Mouse (Mus musculus) megakaryocyte, adult 5-6 weeks (primary cell): ENCODE measurements at regions not wholly inside any gene's neighbourhood (a gene's known extent, or its start where the extent isn't known, plus 50 kb on each side); places are given as distances from the start of the nearest gene placed in this dataset.
A peak's percentile ranks its signal among the peaks of the same experiment; 100 is the strongest.

Experiments used
- ATAC-seq: 2 replicates; pipeline ENCODE4 v1.8.0; 2016; ENCODE audit warnings: mild to moderate bottlenecking, inconsistent platforms; ENCODE audit not compliant: poor library complexity, severe bottlenecking

- no peak for ATAC-seq
These were observed 92.9 kb downstream of the Zfp365 start for GRCm38 (mm10) chr10:67819534-67819933.

- ATAC-seq, result peak; percentile 85
These were observed 98.6 kb downstream of the Zfp365 start for GRCm38 (mm10) chr10:67813901-67814300.

GRCm38 (mm10) chr10:67805131-67805530 lies 107.3 kb downstream of the Zfp365 start:
- 0 out of 2 replicates have a peak, but pooled peaks have one; percentile 20 for ATAC-seq

GRCm38 (mm10) chr10:67804637-67805036 lies 107.8 kb downstream of the Zfp365 start:
- ATAC-seq, result peak; percentile 71

GRCm38 (mm10) chr10:67802156-67802555 lies 110.3 kb downstream of the Zfp365 start:
- ATAC-seq, result peak; percentile 72

- ATAC-seq, result peak; percentile 51
These were observed 110.8 kb downstream of the Zfp365 start for GRCm38 (mm10) chr10:67801619-67802018.

- no peak for ATAC-seq
These were observed 113.5 kb downstream of the Zfp365 start for GRCm38 (mm10) chr10:67798991-67799390.

- no peak for ATAC-seq
These were observed 119.3 kb downstream of the Zfp365 start for GRCm38 (mm10) chr10:67793206-67793605.

- no peak for ATAC-seq
These were observed 122.8 kb downstream of the Zfp365 start for GRCm38 (mm10) chr10:67789651-67790050.

GRCm38 (mm10) chr10:67788116-67788515 lies 124.3 kb downstream of the Zfp365 start:
- ATAC-seq, result no peak

- ATAC-seq, result no peak
These were observed 126.9 kb downstream of the Zfp365 start for GRCm38 (mm10) chr10:67785563-67785962.

GRCm38 (mm10) chr10:67778341-67778740 lies 134.1 kb downstream of the Zfp365 start:
- no peak for ATAC-seq

- no peak for ATAC-seq
These were observed 134.7 kb downstream of the Zfp365 start for GRCm38 (mm10) chr10:67777721-67778120.

- ATAC-seq, result no peak
These were observed 135.6 kb downstream of the Zfp365 start for GRCm38 (mm10) chr10:67776851-67777250.

GRCm38 (mm10) chr10:67771796-67772195 lies 140.7 kb downstream of the Zfp365 start:
- ATAC-seq, result no peak

GRCm38 (mm10) chr10:67766099-67766498 lies 146.4 kb downstream of the Zfp365 start:
- peak; percentile 96 for ATAC-seq

- ATAC-seq, result peak; percentile 94
These were observed 152.0 kb downstream of the Zfp365 start for GRCm38 (mm10) chr10:67760424-67760823.

- no peak for ATAC-seq
These were observed 164.3 kb downstream of the Zfp365 start for GRCm38 (mm10) chr10:67748121-67748520.

GRCm38 (mm10) chr10:67747461-67747860 lies 165.0 kb downstream of the Zfp365 start:
- no peak for ATAC-seq

GRCm38 (mm10) chr10:67746140-67746539 lies 166.3 kb downstream of the Zfp365 start:
- no peak for ATAC-seq

- ATAC-seq, result no peak
These were observed 168.9 kb downstream of the Zfp365 start for GRCm38 (mm10) chr10:67743561-67743960.

GRCm38 (mm10) chr10:67742824-67743223 lies 169.6 kb downstream of the Zfp365 start:
- peak; percentile 62 for ATAC-seq

- ATAC-seq, result no peak
These were observed 170.2 kb downstream of the Zfp365 start for GRCm38 (mm10) chr10:67742305-67742704.
